Mouse (Mus musculus): Measurements from ENCODE around the gene Usp50. TPM values are rescaled to one million over a fixed set of nuclear protein-coding genes. Genes with fewer than 3 reads are reported as not detected.

The Usp50 gene
- polyA plus RNA-seq, 1 experiment from 2014 or later: 2.6 TPM

- ATAC-seq (ENCODE audit: insufficient read depth, low FRiP score): no peak
- H3K27ac ChIP-seq (ENCODE audit: low read length): no peak overlapping the region
- H3K9ac ChIP-seq (ENCODE audit: low read length): no peak overlapping the region
- WGBS: 69% methylated on average over 3 of the region's 3 CpGs
- H3K4me3 ChIP-seq (replicated peaks; ENCODE audit: low read length): no peak overlapping the region
- H3K4me1 ChIP-seq (ENCODE audit: control insufficient read depth, insufficient read depth, low read length): peaks cover 2% of the 10 kb centered on the region
- no peaks in the 10 kb centered on the region for H3K36me3 ChIP-seq (ENCODE audit: control insufficient read depth, insufficient read depth, low read length)
- H3K4me2 ChIP-seq (ENCODE audit: low read depth, low read length): no peak overlapping the region
- no peaks in the 10 kb centered on the region for H3K27me3 ChIP-seq (ENCODE audit: control insufficient read depth, insufficient read depth, low read length)
- no peaks in the 10 kb centered on the region for H3K9me3 ChIP-seq (replicated peaks; ENCODE audit: control insufficient read depth, low read length)
Measured at GRCm38 (mm10) chr2:126782433-126782832, 837 bp downstream of the Usp50 start.

- Histone ChIP-seq H3K4me2 (ENCODE audit: low read depth, low read length) (no peak overlapping the region), H3K9me3 (replicated peaks; ENCODE audit: control insufficient read depth, low read length) (no peaks in the 10 kb centered on the region)
Measured at GRCm38 (mm10) chr2:126781478-126781877, 1.8 kb downstream of the Usp50 start.

GRCm38 (mm10) chr2:126780286-126780685 lies 3.0 kb downstream of the Usp50 start:
- WGBS: 89% methylated on average over 10 of the region's 10 CpGs

More at GRCm38 (mm10) chr2:126781478-126781877, 1.8 kb downstream of the Usp50 start:
- no peaks in the 10 kb centered on the region for H3K27me3 ChIP-seq (ENCODE audit: control insufficient read depth, insufficient read depth, low read length)
- WGBS: 88% methylated on average over 1 of the region's 1 CpGs
- no peak overlapping the region for H3K9ac ChIP-seq (ENCODE audit: low read length)
- ATAC-seq (ENCODE audit: insufficient read depth, low FRiP score): no peak
- no peak overlapping the region for H3K27ac ChIP-seq (ENCODE audit: low read length)
- H3K36me3 ChIP-seq (ENCODE audit: control insufficient read depth, insufficient read depth, low read length): no peaks in the 10 kb centered on the region
- no peaks in the 10 kb centered on the region for H3K4me1 ChIP-seq (ENCODE audit: control insufficient read depth, insufficient read depth, low read length)
- no peak overlapping the region for H3K4me3 ChIP-seq (replicated peaks; ENCODE audit: low read length)

GRCm38 (mm10) chr2:126778806-126779205 lies 4.5 kb downstream of the Usp50 start:
- H3K4me3 ChIP-seq (replicated peaks; ENCODE audit: low read length): no peak overlapping the region
- H3K27me3 ChIP-seq (ENCODE audit: control insufficient read depth, insufficient read depth, low read length): no peaks in the 10 kb centered on the region
- no peaks in the 10 kb centered on the region for H3K36me3 ChIP-seq (ENCODE audit: control insufficient read depth, insufficient read depth, low read length)
- no peaks in the 10 kb centered on the region for H3K9me3 ChIP-seq (replicated peaks; ENCODE audit: control insufficient read depth, low read length)
- H3K4me1 ChIP-seq (ENCODE audit: control insufficient read depth, insufficient read depth, low read length): no peaks in the 10 kb centered on the region
- ATAC-seq (ENCODE audit: insufficient read depth, low FRiP score): no peak
- H3K4me2 ChIP-seq (ENCODE audit: low read depth, low read length): no peak overlapping the region
- no peak overlapping the region for H3K27ac ChIP-seq (ENCODE audit: low read length)
- no peak overlapping the region for H3K9ac ChIP-seq (ENCODE audit: low read length)
- 73% methylated on average over 4 of the region's 4 CpGs for WGBS

More at GRCm38 (mm10) chr2:126780286-126780685, 3.0 kb downstream of the Usp50 start:
- Histone ChIP-seq H3K36me3 (ENCODE audit: control insufficient read depth, insufficient read depth, low read length) (no peaks in the 10 kb centered on the region), H3K9me3 (replicated peaks; ENCODE audit: control insufficient read depth, low read length) (no peaks in the 10 kb centered on the region), H3K27ac (ENCODE audit: low read length) (no peak overlapping the region), H3K4me2 (ENCODE audit: low read depth, low read length) (no peak overlapping the region), H3K4me3 (replicated peaks; ENCODE audit: low read length) (no peak overlapping the region), H3K4me1 (ENCODE audit: control insufficient read depth, insufficient read depth, low read length) (no peaks in the 10 kb centered on the region), H3K9ac (ENCODE audit: low read length) (no peak overlapping the region), H3K27me3 (ENCODE audit: control insufficient read depth, insufficient read depth, low read length) (no peaks in the 10 kb centered on the region)
- ATAC-seq (ENCODE audit: insufficient read depth, low FRiP score): no peak

GRCm38 (mm10) chr2:126776416-126776815 lies 6.9 kb downstream of the Usp50 start:
- no peaks in the 10 kb centered on the region for H3K27me3 ChIP-seq (ENCODE audit: control insufficient read depth, insufficient read depth, low read length)
- no peak for ATAC-seq (ENCODE audit: insufficient read depth, low FRiP score)
- no peak overlapping the region for H3K9ac ChIP-seq (ENCODE audit: low read length)
- H3K27ac ChIP-seq (ENCODE audit: low read length): no peak overlapping the region
- no peaks in the 10 kb centered on the region for H3K4me1 ChIP-seq (ENCODE audit: control insufficient read depth, insufficient read depth, low read length)
- no peak overlapping the region for H3K4me3 ChIP-seq (replicated peaks; ENCODE audit: low read length)
- no peak overlapping the region for H3K4me2 ChIP-seq (ENCODE audit: low read depth, low read length)
- no peaks in the 10 kb centered on the region for H3K9me3 ChIP-seq (replicated peaks; ENCODE audit: control insufficient read depth, low read length)
- no peaks in the 10 kb centered on the region for H3K36me3 ChIP-seq (ENCODE audit: control insufficient read depth, insufficient read depth, low read length)
- 20% methylated on average over 1 of the region's 1 CpGs for WGBS

- H3K36me3 ChIP-seq (ENCODE audit: control insufficient read depth, insufficient read depth, low read length): no peaks in the 10 kb centered on the region
- H3K9ac ChIP-seq (ENCODE audit: low read length): no peak overlapping the region
- H3K4me1 ChIP-seq (ENCODE audit: control insufficient read depth, insufficient read depth, low read length): no peaks in the 10 kb centered on the region
- H3K27me3 ChIP-seq (ENCODE audit: control insufficient read depth, insufficient read depth, low read length): no peaks in the 10 kb centered on the region
- ATAC-seq (ENCODE audit: insufficient read depth, low FRiP score): no peak
- no peak overlapping the region for H3K4me2 ChIP-seq (ENCODE audit: low read depth, low read length)
- no peak overlapping the region for H3K4me3 ChIP-seq (replicated peaks; ENCODE audit: low read length)
- H3K9me3 ChIP-seq (replicated peaks; ENCODE audit: control insufficient read depth, low read length): no peaks in the 10 kb centered on the region
- H3K27ac ChIP-seq (ENCODE audit: low read length): no peak overlapping the region
- WGBS: 60% methylated on average over 4 of the region's 4 CpGs
Measured at GRCm38 (mm10) chr2:126775951-126776350, 7.3 kb downstream of the Usp50 start.

- Histone ChIP-seq H3K9me3 (replicated peaks; ENCODE audit: control insufficient read depth, low read length) (no peaks in the 10 kb centered on the region), H3K4me2 (ENCODE audit: low read depth, low read length) (no peak overlapping the region), H3K27ac (ENCODE audit: low read length) (no peak overlapping the region), H3K4me3 (replicated peaks; ENCODE audit: low read length) (no peak overlapping the region), H3K4me1 (ENCODE audit: control insufficient read depth, insufficient read depth, low read length) (no peaks in the 10 kb centered on the region), H3K36me3 (ENCODE audit: control insufficient read depth, insufficient read depth, low read length) (no peaks in the 10 kb centered on the region), H3K27me3 (ENCODE audit: control insufficient read depth, insufficient read depth, low read length) (no peaks in the 10 kb centered on the region), H3K9ac (ENCODE audit: low read length) (no peak overlapping the region)
- 90% methylated on average over 5 of the region's 5 CpGs for WGBS
- ATAC-seq (ENCODE audit: insufficient read depth, low FRiP score): no peak
Measured at GRCm38 (mm10) chr2:126772217-126772616, 11.1 kb downstream of the Usp50 start.

- WGBS: 71% methylated on average over 19 of the region's 19 CpGs
Measured at GRCm38 (mm10) chr2:126769431-126770181, 13.7 kb downstream of the Usp50 start.

GRCm38 (mm10) chr2:126768194-126768593 lies 15.1 kb downstream of the Usp50 start:
- no peak overlapping the region for H3K9ac ChIP-seq (ENCODE audit: low read length)
- H3K4me3 ChIP-seq (replicated peaks; ENCODE audit: low read length): no peak overlapping the region
- H3K4me2 ChIP-seq (ENCODE audit: low read depth, low read length): no peak overlapping the region
- WGBS: 66% methylated on average over 4 of the region's 4 CpGs
- no peaks in the 10 kb centered on the region for H3K4me1 ChIP-seq (ENCODE audit: control insufficient read depth, insufficient read depth, low read length)
- no peak for ATAC-seq (ENCODE audit: insufficient read depth, low FRiP score)
- no peak overlapping the region for H3K27ac ChIP-seq (ENCODE audit: low read length)
- H3K9me3 ChIP-seq (replicated peaks; ENCODE audit: control insufficient read depth, low read length): no peaks in the 10 kb centered on the region
- H3K27me3 ChIP-seq (ENCODE audit: control insufficient read depth, insufficient read depth, low read length): no peaks in the 10 kb centered on the region
- H3K36me3 ChIP-seq (ENCODE audit: control insufficient read depth, insufficient read depth, low read length): no peaks in the 10 kb centered on the region

More at GRCm38 (mm10) chr2:126769431-126770181, 13.7 kb downstream of the Usp50 start:
- no peak for ATAC-seq (ENCODE audit: insufficient read depth, low FRiP score)
- no peaks in the 10 kb centered on the region for H3K27me3 ChIP-seq (ENCODE audit: control insufficient read depth, insufficient read depth, low read length)
- no peaks in the 10 kb centered on the region for H3K36me3 ChIP-seq (ENCODE audit: control insufficient read depth, insufficient read depth, low read length)
- H3K4me2 ChIP-seq (ENCODE audit: low read depth, low read length): no peak overlapping the region
- no peaks in the 10 kb centered on the region for H3K4me1 ChIP-seq (ENCODE audit: control insufficient read depth, insufficient read depth, low read length)
- no peaks in the 10 kb centered on the region for H3K9me3 ChIP-seq (replicated peaks; ENCODE audit: control insufficient read depth, low read length)
- H3K4me3 ChIP-seq (replicated peaks; ENCODE audit: low read length): no peak overlapping the region
- H3K27ac ChIP-seq (ENCODE audit: low read length): no peak overlapping the region
- no peak overlapping the region for H3K9ac ChIP-seq (ENCODE audit: low read length)

Data from stomach, embryonic 16.5 days (tissue).